Mouse (Mus musculus) stomach, postnatal 0 days (tissue): ENCODE measurements at regions not wholly inside any gene's neighbourhood (a gene's known extent, or its start where the extent isn't known, plus 50 kb on each side); places are given as distances from the start of the nearest gene placed in this dataset.

Experiments used
- CTCF ChIP-seq: IDR thresholded peaks from 2 replicates; pipeline ENCODE4 v1.5.1; 2016; ENCODE audit warnings: antibody characterized with exemption, low read depth, mild to moderate bottlenecking, moderate library complexity
- EP300 ChIP-seq: optimal IDR thresholded peaks from 2 replicates; pipeline ENCODE3; 2016; ENCODE audit warnings: antibody characterized with exemption

GRCm38 (mm10) chr3:50677953-50678610 lies 234.7 kb upstream of the Slc7a11 start:
- TF ChIP-seq CTCF (no peak), EP300 (no peak)
